Mouse (Mus musculus): ENCODE data around the gene Pkhd1. TPM values are rescaled to one million over a fixed set of nuclear protein-coding genes. Genes with fewer than 3 reads are reported as not detected.
"Not testable (repeated sequence)": the region's sequence is repeated elsewhere in the genome, so short reads cannot be mapped to it uniquely, and the experiment has no call there.

Pkhd1 gene
- polyA plus RNA-seq, 1 experiment from 2014 or later: not detected

DNA sequence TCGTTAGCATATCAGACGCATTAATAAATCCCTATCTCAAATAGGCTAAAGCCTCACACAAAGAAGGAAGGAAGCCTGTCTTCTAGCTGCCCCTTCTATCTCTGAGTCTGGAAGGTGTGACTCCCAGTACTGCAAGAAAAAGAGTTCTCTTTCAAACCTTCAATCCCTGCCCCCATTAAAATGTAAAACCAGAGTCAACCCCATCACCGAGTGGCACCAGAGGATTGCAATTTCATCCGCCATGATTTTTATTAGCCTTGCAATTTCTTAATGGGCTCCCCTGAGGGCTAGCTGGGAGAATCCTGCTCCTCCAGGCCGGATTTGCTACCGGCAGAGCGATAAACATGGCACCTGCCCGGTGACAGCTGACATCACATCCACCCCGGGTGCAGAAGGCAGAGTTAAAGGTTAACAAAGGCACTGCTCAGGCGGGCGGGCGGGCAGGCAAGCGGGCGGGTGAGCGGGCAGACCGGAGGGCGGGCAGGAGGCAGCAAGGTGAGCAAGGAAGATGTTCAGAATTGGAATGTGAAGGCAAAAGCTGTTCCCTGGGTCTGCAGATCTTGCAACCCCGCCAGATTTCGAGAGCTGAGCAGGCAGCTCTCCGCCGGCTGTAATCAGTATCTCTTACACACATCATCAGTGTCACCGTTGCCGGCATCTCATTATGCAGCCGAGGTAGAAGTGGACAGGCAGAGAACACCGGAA, 140.2 kb downstream of the Pkhd1 start:
- Histone ChIP-seq H3K36me3 (replicated peaks) (no peaks in the 10 kb centered on the region), H3K27me3 (ENCODE audit: poor library complexity, severe bottlenecking) (peaks cover 31% of the 10 kb centered on the region), H3K4me1 (peaks cover 14% of the 10 kb centered on the region), H3K9me3 (no peaks in the 10 kb centered on the region), H3K4me3 (peak overlapping the region; percentile 55), H3K27ac (peak overlapping the region; percentile 9; the same call in 1 of the 2 replicates)
- 6% methylated on average over 25 of the region's 25 CpGs for WGBS
- DNase-seq (ENCODE audit: extremely low spot score, low spot score): peak; percentile 27

DNA sequence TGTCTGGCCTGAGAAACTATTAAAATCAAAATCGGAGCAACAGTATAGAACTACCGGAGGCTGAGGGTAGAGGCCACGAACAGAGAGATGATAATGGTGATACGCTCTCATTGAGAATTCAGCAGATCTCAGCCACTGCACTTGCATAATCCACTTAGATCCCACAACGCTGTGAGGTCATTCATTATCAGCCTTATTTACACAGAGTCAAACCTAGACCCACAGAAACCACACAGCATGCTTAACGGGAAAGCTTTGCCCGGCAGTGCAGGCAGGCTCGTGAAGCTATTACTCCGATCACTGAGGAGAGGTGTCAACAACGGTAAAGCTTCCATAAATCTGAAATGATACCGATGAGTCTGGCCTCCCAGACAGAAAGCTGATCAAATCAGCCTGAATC, 147.1 kb downstream of the Pkhd1 start:
- H3K9me3 ChIP-seq: no peaks in the 10 kb centered on the region
- H3K4me1 ChIP-seq: no peaks in the 10 kb centered on the region
- H3K4me3 ChIP-seq: no peak overlapping the region
- WGBS: 85% methylated on average over 11 of the region's 11 CpGs
- H3K27me3 ChIP-seq (ENCODE audit: poor library complexity, severe bottlenecking): no peaks in the 10 kb centered on the region
- no peak for DNase-seq (ENCODE audit: extremely low spot score, low spot score)
- no peak overlapping the region for H3K27ac ChIP-seq
- H3K36me3 ChIP-seq (replicated peaks): no peaks in the 10 kb centered on the region

DNA sequence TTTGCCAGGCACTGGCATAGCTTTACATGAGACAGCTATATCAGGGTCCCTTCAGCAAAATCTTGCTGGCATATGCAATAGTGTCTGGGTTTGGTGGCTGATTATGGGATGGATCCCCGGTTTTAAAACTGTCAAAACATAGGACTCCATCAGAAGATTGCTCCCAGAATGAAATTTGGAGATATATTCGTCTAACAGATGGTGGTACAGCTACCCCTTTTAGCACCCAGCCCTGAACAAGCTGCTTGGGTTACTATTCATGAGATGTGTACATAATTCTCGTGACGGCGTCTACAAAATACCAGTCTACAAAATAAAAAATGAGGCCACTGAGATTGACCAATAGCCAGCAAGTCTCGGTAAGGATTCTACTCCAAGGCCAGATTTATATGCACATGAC, 147.5 kb downstream of the Pkhd1 start:
- WGBS: 91% methylated on average over 6 of the region's 6 CpGs
- Histone ChIP-seq H3K4me3 (no peak overlapping the region), H3K27ac (no peak overlapping the region)

DNA sequence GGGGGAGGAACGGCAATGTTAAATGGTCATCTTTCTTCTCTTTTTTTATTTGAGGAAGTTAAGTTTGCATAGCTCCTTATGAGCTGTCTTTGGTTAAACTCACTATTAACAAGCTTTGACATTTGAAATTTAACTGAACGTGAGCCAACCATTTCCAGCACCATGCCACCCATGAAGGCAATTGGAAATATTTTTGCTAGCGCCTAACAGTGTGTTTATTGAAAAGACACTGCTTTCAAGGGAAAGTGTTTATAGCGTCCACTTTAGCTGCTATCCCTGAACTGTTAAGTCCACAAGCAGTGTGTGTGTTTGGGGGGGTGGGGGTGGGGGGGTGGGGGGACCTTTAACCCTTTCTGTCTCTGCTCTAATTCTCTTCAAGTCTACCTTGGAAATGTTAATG, 151.4 kb downstream of the Pkhd1 start:
- Histone ChIP-seq H3K9me3 (no peaks in the 10 kb centered on the region), H3K36me3 (replicated peaks) (no peaks in the 10 kb centered on the region), H3K27ac (no peak overlapping the region), H3K4me1 (no peaks in the 10 kb centered on the region), H3K27me3 (ENCODE audit: poor library complexity, severe bottlenecking) (no peaks in the 10 kb centered on the region), H3K4me3 (no peak overlapping the region)
- 80% methylated on average over 4 of the region's 4 CpGs for WGBS
- DNase-seq (ENCODE audit: extremely low spot score, low spot score): no peak

More for the DNA sequence above, 147.5 kb downstream of the Pkhd1 start:
- Histone ChIP-seq H3K27me3 (ENCODE audit: poor library complexity, severe bottlenecking) (no peaks in the 10 kb centered on the region), H3K36me3 (replicated peaks) (no peaks in the 10 kb centered on the region), H3K9me3 (no peaks in the 10 kb centered on the region), H3K4me1 (no peaks in the 10 kb centered on the region)
- DNase-seq (ENCODE audit: extremely low spot score, low spot score): no peak

- no peaks in the 10 kb centered on the region for H3K27me3 ChIP-seq (ENCODE audit: poor library complexity, severe bottlenecking)
- no peak overlapping the region for H3K27ac ChIP-seq
- no peak for DNase-seq (ENCODE audit: extremely low spot score, low spot score)
- WGBS: 68% methylated on average over 1 of the region's 1 CpGs
- H3K9me3 ChIP-seq: no peaks in the 10 kb centered on the region
- no peaks in the 10 kb centered on the region for H3K36me3 ChIP-seq (replicated peaks)
- no peaks in the 10 kb centered on the region for H3K4me1 ChIP-seq
- H3K4me3 ChIP-seq: no peak overlapping the region
These were observed 163.2 kb downstream of the Pkhd1 start for GRCm38 (mm10) chr1:20454621-20455020.

DNA sequence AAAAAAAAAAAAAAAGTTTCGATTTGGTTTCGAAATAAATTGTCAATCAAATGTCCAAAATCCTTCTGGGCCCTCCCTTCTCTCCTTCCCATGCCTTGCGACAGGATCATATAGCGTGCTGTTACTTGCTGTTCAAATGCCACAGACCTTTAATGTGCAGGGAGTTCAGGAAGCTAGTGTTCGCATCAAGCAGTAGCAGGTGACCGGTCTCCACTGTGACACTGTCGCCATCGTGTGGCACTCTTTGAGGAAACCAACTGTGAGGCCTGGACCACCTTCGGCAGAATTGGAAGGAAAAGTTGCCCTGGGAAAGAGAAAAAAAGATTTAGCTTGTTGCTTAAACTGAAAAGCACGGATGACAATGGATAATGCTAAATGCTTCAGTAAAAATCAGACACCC, 167.8 kb downstream of the Pkhd1 start:
- Histone ChIP-seq H3K4me3 (no peak overlapping the region), H3K9me3 (no peaks in the 10 kb centered on the region), H3K27ac (no peak overlapping the region), H3K4me1 (no peaks in the 10 kb centered on the region), H3K27me3 (ENCODE audit: poor library complexity, severe bottlenecking) (no peaks in the 10 kb centered on the region), H3K36me3 (replicated peaks) (no peaks in the 10 kb centered on the region)
- WGBS: 23% methylated on average over 10 of the region's 10 CpGs
- DNase-seq (ENCODE audit: extremely low spot score, low spot score): peak; percentile 39

GRCm38 (mm10) chr1:20432026-20432425, 185.8 kb downstream of the Pkhd1 start:
- H3K27me3 ChIP-seq (ENCODE audit: poor library complexity, severe bottlenecking); H3K27ac ChIP-seq: not testable (repeated sequence)
- 92% methylated on average over 16 of the region's 16 CpGs for WGBS

GRCm38 (mm10) chr1:20429056-20429394, 188.8 kb downstream of the Pkhd1 start:
- WGBS: 84% methylated on average over 3 of the region's 3 CpGs
- H3K4me3 ChIP-seq: no peak overlapping the region

More at GRCm38 (mm10) chr1:20432026-20432425, 185.8 kb downstream of the Pkhd1 start:
- not testable (repeated sequence) for H3K4me3 ChIP-seq; H3K4me1 ChIP-seq; H3K36me3 ChIP-seq (replicated peaks); H3K9me3 ChIP-seq; DNase-seq (ENCODE audit: extremely low spot score, low spot score)

GRCm38 (mm10) chr1:20428370-20429055, 189.4 kb downstream of the Pkhd1 start:
- Histone ChIP-seq H3K4me3 (no peak overlapping the region), H3K27me3 (ENCODE audit: poor library complexity, severe bottlenecking) (0 out of 2 replicates have a peak, but pooled peaks cover 3% of the 10 kb centered on the region), H3K36me3 (replicated peaks) (no peaks in the 10 kb centered on the region), H3K27ac (no peak overlapping the region), H3K4me1 (peaks cover 8% of the 10 kb centered on the region), H3K9me3 (no peaks in the 10 kb centered on the region)
- WGBS: 37% methylated on average over 12 of the region's 12 CpGs
- no peak for DNase-seq (ENCODE audit: extremely low spot score, low spot score)

More at GRCm38 (mm10) chr1:20429056-20429394, 188.8 kb downstream of the Pkhd1 start:
- 0 out of 2 replicates have a peak, but pooled peaks cover 3% of the 10 kb centered on the region for H3K27me3 ChIP-seq (ENCODE audit: poor library complexity, severe bottlenecking)
- H3K36me3 ChIP-seq (replicated peaks): no peaks in the 10 kb centered on the region
- no peak for DNase-seq (ENCODE audit: extremely low spot score, low spot score)
- no peaks in the 10 kb centered on the region for H3K9me3 ChIP-seq
- no peak overlapping the region for H3K27ac ChIP-seq
- peaks cover 8% of the 10 kb centered on the region for H3K4me1 ChIP-seq

- H3K27me3 ChIP-seq (ENCODE audit: poor library complexity, severe bottlenecking): no peaks in the 10 kb centered on the region
- H3K4me3 ChIP-seq: no peak overlapping the region
- H3K9me3 ChIP-seq: no peaks in the 10 kb centered on the region
- H3K4me1 ChIP-seq: no peaks in the 10 kb centered on the region
- DNase-seq (ENCODE audit: extremely low spot score, low spot score): no peak
- no peak overlapping the region for H3K27ac ChIP-seq
- no peaks in the 10 kb centered on the region for H3K36me3 ChIP-seq (replicated peaks)
- 75% methylated on average over 5 of the region's 5 CpGs for WGBS
These were observed 208.4 kb downstream of the Pkhd1 start for GRCm38 (mm10) chr1:20409411-20409967.

GRCm38 (mm10) chr1:20398319-20398718, 219.5 kb downstream of the Pkhd1 start:
- WGBS: 79% methylated on average over 4 of the region's 4 CpGs
- H3K4me3 ChIP-seq: no peak overlapping the region
- DNase-seq (ENCODE audit: extremely low spot score, low spot score): no peak
- no peaks in the 10 kb centered on the region for H3K4me1 ChIP-seq
- H3K9me3 ChIP-seq: no peaks in the 10 kb centered on the region
- no peaks in the 10 kb centered on the region for H3K27me3 ChIP-seq (ENCODE audit: poor library complexity, severe bottlenecking)
- H3K36me3 ChIP-seq (replicated peaks): no peaks in the 10 kb centered on the region
- H3K27ac ChIP-seq: no peak overlapping the region

GRCm38 (mm10) chr1:20364437-20364836, 253.4 kb downstream of the Pkhd1 start:
- Histone ChIP-seq H3K27me3 (ENCODE audit: poor library complexity, severe bottlenecking) (no peaks in the 10 kb centered on the region), H3K9me3 (no peaks in the 10 kb centered on the region), H3K36me3 (replicated peaks) (no peaks in the 10 kb centered on the region), H3K4me3 (no peak overlapping the region), H3K4me1 (no peaks in the 10 kb centered on the region), H3K27ac (no peak overlapping the region)
- no peak for DNase-seq (ENCODE audit: extremely low spot score, low spot score)
- 79% methylated on average over 1 of the region's 1 CpGs for WGBS

DNA sequence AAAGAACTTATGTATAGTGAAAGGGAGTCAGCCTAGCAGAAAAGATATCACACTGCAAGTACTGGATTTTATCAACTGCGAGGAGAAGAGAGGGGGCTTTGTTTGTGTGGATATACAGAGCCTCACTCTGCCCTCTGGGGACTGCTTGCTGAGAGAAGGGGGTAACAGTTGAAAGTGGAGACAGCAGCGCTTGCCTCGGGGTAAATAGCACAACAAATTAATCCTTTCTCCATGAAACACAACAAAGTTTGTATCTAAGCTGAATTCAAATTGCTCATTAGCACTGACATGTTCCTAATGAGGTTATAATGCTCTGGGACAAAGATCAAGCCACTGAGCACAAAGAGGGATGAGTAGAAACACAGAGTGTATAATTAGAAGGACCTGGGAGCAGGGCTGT, 273.2 kb downstream of the Pkhd1 start:
- WGBS: 12% methylated on average over 3 of the region's 3 CpGs
- Histone ChIP-seq H3K36me3 (replicated peaks) (no peaks in the 10 kb centered on the region), H3K9me3 (no peaks in the 10 kb centered on the region), H3K27me3 (ENCODE audit: poor library complexity, severe bottlenecking) (no peaks in the 10 kb centered on the region), H3K4me1 (peaks cover 9% of the 10 kb centered on the region), H3K4me3 (no peak overlapping the region), H3K27ac (no peak overlapping the region)
- DNase-seq (ENCODE audit: extremely low spot score, low spot score): peak; percentile 14

Measured in forebrain, embryonic 10.5 days (tissue).